Mouse (Mus musculus) ES-E14 (cell line): Measurements from ENCODE around the gene Olfr211.

Experiments
- HCFC1 ChIP-seq: IDR thresholded peaks from 2 replicates; pipeline ENCODE4 v1.6.1; 2012; ENCODE audit warnings: low read length, inconsistent platforms, borderline replicate concordance; ENCODE audit not compliant: insufficient read depth
- MAFK ChIP-seq: IDR thresholded peaks from 2 replicates; pipeline ENCODE4 v1.6.1; 2014; ENCODE audit warnings: mild to moderate bottlenecking, low read depth, low read length, inconsistent platforms; ENCODE audit not compliant: insufficient read depth

GRCm38 (mm10) chr6:116439531-116439930 is 49.4 kb upstream of the Olfr211 start:
- TF ChIP-seq HCFC1, result no peak
- TF ChIP-seq MAFK, result no peak
